ENCODE assay signal across 21 mouse cellular contexts in genomic region chr4:105315095-105315494, GRCm38 (mm10).
A peak's percentile ranks its signal among the peaks of the same experiment; 100 is the strongest.
DNase-seq lines count a peak whose midpoint lies in the region; ATAC-seq lines count a peak whose summit lies in the region.
"Had no signal": no experiment of that assay in that cellular context is flagged by ENCODE, and none has a peak within 500 bp of the region (broad histone marks: within the 10 kb centered on the region; RNA-seq: fewer than 3 reads in every experiment).

No protein-coding gene starts in this region.

- H3K4me2 ChIP-seq in embryonic facial prominence, embryonic 14.5 days (ENCODE audit: low read depth, low read length) = no peak overlapping the region
- H3K4me2 ChIP-seq in liver, embryonic 16.5 days (ENCODE audit: low read depth, low read length) = no peak overlapping the region
- H3K4me2 ChIP-seq: forebrain, embryonic 13.5 days; hindbrain, embryonic 15.5 days; limb, embryonic 15.5 days; midbrain, embryonic 12.5 days had no signal

- no peaks in the 10 kb centered on the region for H3K27me3 ChIP-seq in embryonic facial prominence, embryonic 14.5 days (replicated peaks; ENCODE audit: control insufficient read depth, insufficient read depth, low read length)
- no peaks in the 10 kb centered on the region for H3K27me3 ChIP-seq in embryonic facial prominence, embryonic 10.5 days (replicated peaks; ENCODE audit: low read depth, poor library complexity, severe bottlenecking)
- H3K27me3 ChIP-seq in liver, embryonic 16.5 days (ENCODE audit: control insufficient read depth, insufficient read depth, low read depth, low read length) = no peaks in the 10 kb centered on the region
- H3K27me3 ChIP-seq: forebrain, embryonic 13.5 days; hindbrain, embryonic 15.5 days; limb, embryonic 15.5 days; midbrain, embryonic 12.5 days had no signal

- peak; percentile 46 for DNase-seq in embryonic facial prominence, embryonic 14.5 days (ENCODE audit: low spot score)
- DNase-seq in embryonic facial prominence, embryonic 10.5 days (ENCODE audit: low spot score) = no peak
- DNase-seq in heart, adult 9 months (ENCODE audit: low spot score in 2 of 2) = peak; percentile 58 to 62
- DNase-seq in heart, postnatal 14 days = no peak
- no peak for DNase-seq in liver
- DNase-seq in cerebellum, adult 11-12 months = no peak
- no peak for DNase-seq in adrenal gland, postnatal 4 days (ENCODE audit: low spot score in 2 of 2)
- DNase-seq: adrenal gland, postnatal 25 days; cerebellum, adult 2 months; cerebellum, postnatal 36 days; gastrocnemius, postnatal 36 days; kidney, postnatal 10 days; right cerebral cortex, postnatal 4 days had no signal

- no peak for ATAC-seq in embryonic facial prominence, embryonic 14.5 days (ENCODE audit: low read depth)
- ATAC-seq in liver, embryonic 16.5 days (ENCODE audit: low read depth) = peak; percentile 47; the same call in 1 of the 2 replicates
- ATAC-seq: CD4-positive, CD25-positive, alpha-beta regulatory T cell, adult 4 months; forebrain, embryonic 13.5 days; intestine, embryonic 16.5 days had no signal

- H3K4me1 ChIP-seq in embryonic facial prominence, embryonic 14.5 days (ENCODE audit: control insufficient read depth, insufficient read depth, low read length) = no peaks in the 10 kb centered on the region
- peaks cover 5% of the 10 kb centered on the region; the same call in 1 of the 2 replicates for H3K4me1 ChIP-seq in embryonic facial prominence, embryonic 10.5 days
- H3K4me1 ChIP-seq in liver, embryonic 16.5 days (ENCODE audit: control insufficient read depth, low read depth, low read length) = no peaks in the 10 kb centered on the region
- H3K4me1 ChIP-seq: forebrain, embryonic 13.5 days; hindbrain, embryonic 15.5 days; midbrain, embryonic 12.5 days had no signal

- 45% methylated on average over 5 of the region's 5 CpGs for WGBS in embryonic facial prominence, embryonic 14.5 days
- 73% methylated on average over 5 of the region's 5 CpGs for WGBS in embryonic facial prominence, embryonic 10.5 days
- WGBS in liver, embryonic 16.5 days (ENCODE audit: insufficient replicate concordance) = 50% methylated on average over 5 of the region's 5 CpGs

- H3K4me3 ChIP-seq in embryonic facial prominence, embryonic 14.5 days (ENCODE audit: low read depth, low read length) = no peak overlapping the region
- no peak overlapping the region for H3K4me3 ChIP-seq in embryonic facial prominence, embryonic 10.5 days
- H3K4me3 ChIP-seq in liver, embryonic 16.5 days (ENCODE audit: low read depth, low read length) = no peak overlapping the region
- H3K4me3 ChIP-seq: forebrain, embryonic 13.5 days; hindbrain, embryonic 15.5 days; limb, embryonic 15.5 days; midbrain, embryonic 12.5 days had no signal

- H3K36me3 ChIP-seq in embryonic facial prominence, embryonic 14.5 days (ENCODE audit: control insufficient read depth, insufficient read depth, low read length) = no peaks in the 10 kb centered on the region
- H3K36me3 ChIP-seq in embryonic facial prominence, embryonic 10.5 days (replicated peaks) = no peaks in the 10 kb centered on the region
- H3K36me3 ChIP-seq in liver, embryonic 16.5 days (ENCODE audit: control insufficient read depth, insufficient read depth) = no peaks in the 10 kb centered on the region
- H3K36me3 ChIP-seq: hindbrain, embryonic 15.5 days; limb, embryonic 15.5 days; midbrain, embryonic 12.5 days had no signal

- no peak overlapping the region for H3K27ac ChIP-seq in embryonic facial prominence, embryonic 14.5 days (replicated peaks; ENCODE audit: low read depth, low read length)
- no peak overlapping the region for H3K27ac ChIP-seq in embryonic facial prominence, embryonic 10.5 days (replicated peaks)
- no peak overlapping the region for H3K27ac ChIP-seq in liver, embryonic 16.5 days (ENCODE audit: low read length)
- H3K27ac ChIP-seq: forebrain, embryonic 13.5 days; hindbrain, embryonic 15.5 days; limb, embryonic 15.5 days; midbrain, embryonic 12.5 days; stomach, postnatal 0 days had no signal

- intact Hi-C loops in heart, postnatal 14 days (cut with DNase I) = loop anchor here (2.0 to 10.0 kb wide), 2 partner anchors 110 to 156 kb away; no protein-coding TSS in a partner anchor

- H3K9me3 ChIP-seq in embryonic facial prominence, embryonic 14.5 days (ENCODE audit: control insufficient read depth, low read length) = no peaks in the 10 kb centered on the region
- no peaks in the 10 kb centered on the region for H3K9me3 ChIP-seq in embryonic facial prominence, embryonic 10.5 days
- H3K9me3 ChIP-seq in liver, embryonic 16.5 days (replicated peaks; ENCODE audit: control insufficient read depth, low read length) = no peaks in the 10 kb centered on the region
- H3K9me3 ChIP-seq: forebrain, embryonic 13.5 days; hindbrain, embryonic 15.5 days; limb, embryonic 15.5 days; midbrain, embryonic 12.5 days had no signal

- H3K9ac ChIP-seq in embryonic facial prominence, embryonic 14.5 days (ENCODE audit: low read depth, low read length) = no peak overlapping the region
- H3K9ac ChIP-seq in liver, embryonic 16.5 days (ENCODE audit: low read depth, low read length) = no peak overlapping the region
- H3K9ac ChIP-seq: forebrain, embryonic 13.5 days; hindbrain, embryonic 15.5 days; limb, embryonic 15.5 days; midbrain, embryonic 12.5 days had no signal

Comparison
In these comparisons a context has a peak if more than half of its experiments do, and no peak if none do; other contexts are left out.
1. DNase-seq: peak in embryonic facial prominence, embryonic 14.5 days (single experiment) and heart, adult 9 months (2 of 2); none in embryonic facial prominence, embryonic 10.5 days (single experiment), heart, postnatal 14 days (0 of 2), liver (single experiment), cerebellum, adult 11-12 months (single experiment) and adrenal gland, postnatal 4 days (0 of 2).